Mouse (Mus musculus) embryonic fibroblast, embryonic 13.5 days (primary cell): Measurements from ENCODE around the gene Csrp3.

ENCODE experiments used
- CTCF ChIP-seq: IDR thresholded peaks from 2 replicates; pipeline ENCODE4 v1.5.1; 2011; ENCODE audit warnings: mild to moderate bottlenecking, control low read depth, low read length, moderate library complexity, borderline replicate concordance; ENCODE audit not compliant: insufficient read depth
- POLR2A ChIP-seq: IDR thresholded peaks from 2 replicates; pipeline ENCODE4 v1.6.1; 2011; ENCODE audit warnings: low read depth, mild to moderate bottlenecking, control low read depth, low read length, moderate library complexity

DNA sequence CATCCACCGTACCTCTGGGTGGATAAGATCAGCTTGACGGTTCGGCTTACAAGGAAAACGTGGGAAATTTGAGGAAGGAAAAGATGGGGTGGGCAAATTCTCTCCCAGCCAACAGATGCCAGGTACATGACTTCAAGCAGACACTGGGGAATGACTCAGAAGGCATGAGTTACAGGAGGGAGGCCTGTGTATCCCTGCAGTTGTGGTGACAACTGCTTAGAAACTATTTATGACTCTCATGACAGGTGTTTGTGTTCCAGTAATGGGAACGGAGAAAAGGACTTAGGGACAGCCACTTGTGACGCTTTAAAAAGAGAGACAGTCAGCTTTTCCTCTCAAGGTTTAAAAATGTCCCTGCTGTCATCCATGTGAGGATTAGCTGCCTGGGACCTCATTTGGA lies 22.3 kb upstream of the Csrp3 start:
- no peak for TF ChIP-seq CTCF
- no peak for TF ChIP-seq POLR2A
